Comparison of ENCODE assay signal across 8 mouse cellular contexts in genomic region chr7:28392429-28393271, GRCm38 (mm10). TPM values are rescaled to one million over a fixed set of nuclear protein-coding genes. Genes with fewer than 3 reads are reported as not detected.
DNase-seq lines count a peak whose midpoint lies in the region; ATAC-seq lines count a peak whose summit lies in the region.

Med29 (minus strand) TSS chr7:28392708.
Paf1 (plus strand) TSS chr7:28392951.

- peaks cover 12% of the 10 kb centered on the region for H3K4me1 ChIP-seq in lung, embryonic 16.5 days (replicated peaks; ENCODE audit: control insufficient read depth, insufficient read depth, low read length)

- WGBS in lung, embryonic 16.5 days: under 1% methylated on average over 58 of the region's 58 CpGs

- H3K4me2 ChIP-seq in lung, embryonic 16.5 days (ENCODE audit: low read depth, low read length): peak within 1 kb of the TSS; percentile 86

- H3K27ac ChIP-seq in lung, embryonic 16.5 days (ENCODE audit: low read length): peak within 1 kb of the TSS; percentile 67

- H3K27me3 ChIP-seq in lung, embryonic 16.5 days (ENCODE audit: control insufficient read depth, insufficient read depth, low read depth, low read length): no peaks in the 10 kb centered on the region

- peak within 1 kb of the TSS; percentile 84 for H3K9ac ChIP-seq in lung, embryonic 16.5 days (ENCODE audit: low read length)

- ATAC-seq in hematopoietic stem cell, adult 5-6 weeks (replicated peaks in 1 of 2; ENCODE audit: insufficient read depth in 1 of 2, low FRiP score in 2 of 2, low TSS enrichment in 1 of 2, low read depth in 1 of 2, poor library complexity in 2 of 2, severe bottlenecking in 2 of 2): peak; percentile 97 to 98
- ATAC-seq in lung, embryonic 16.5 days (ENCODE audit: low read depth): peak; percentile 97

- peaks cover 30% of the 10 kb centered on the region for H3K36me3 ChIP-seq in lung, embryonic 16.5 days (ENCODE audit: control insufficient read depth, insufficient read depth, low read length)

- peak; percentile 99 for DNase-seq in MEL-GATA-1-ER (ENCODE audit: extremely low read depth, low read depth)
- DNase-seq in cerebellum, adult 8-10 months: peak; percentile 96
- DNase-seq in forelimb bud, embryonic 11.5 days (ENCODE audit: low read depth, low spot score): peak; percentile 99
- peak; percentile 98 for DNase-seq in layer of hippocampus, adult 9-10 months (ENCODE audit: low spot score)
- DNase-seq in ovary, postnatal 10 days (ENCODE audit: low spot score): peak; percentile 74
- DNase-seq in thymus, postnatal 10 days (ENCODE audit: low spot score in 2 of 2): peak; percentile 90 to 94

- peak within 1 kb of the TSS; percentile 61 for H3K4me3 ChIP-seq in lung, embryonic 16.5 days (ENCODE audit: low read length)

- no peaks in the 10 kb centered on the region for H3K9me3 ChIP-seq in lung, embryonic 16.5 days (ENCODE audit: control insufficient read depth, low read length)

RNA-seq across cellular contexts. Expression of gene Med29, which starts in this region (rescaled TPM):
- 15.8 and 32.4 TPM in 2 replicates for total RNA-seq in hematopoietic stem cell, adult 5-6 weeks (2017)
- 46.8 and 50.2 TPM in 2 replicates for polyA plus RNA-seq in lung, embryonic 16.5 days (2015; fragmentation: Nextera tagmentation; extraction: Ambion mirVana)

RNA-seq across cellular contexts. Expression of gene Paf1, which starts in this region (rescaled TPM):
- total RNA-seq in hematopoietic stem cell, adult 5-6 weeks (2017): 181 and 184 TPM in 2 replicates
- polyA plus RNA-seq in lung, embryonic 16.5 days (2015; fragmentation: Nextera tagmentation; extraction: Ambion mirVana): 87.6 and 89.7 TPM in 2 replicates

Comparison
In these comparisons a context has a peak if more than half of its experiments do, and no peak if none do; other contexts are left out.
1. Peak in every context shown above with its lines: DNase-seq, ATAC-seq, H3K4me3 ChIP-seq and H3K27ac ChIP-seq.